Mouse (Mus musculus): ENCODE data around the gene Dhcr24. TPM values are rescaled to one million over a fixed set of nuclear protein-coding genes. Genes with fewer than 3 reads are reported as not detected.

The Dhcr24 gene
- polyA plus RNA-seq (2014; fragmentation: Nextera tagmentation; extraction: Ambion mirVana): 29.3 and 30.6 TPM in 2 replicates

DNA sequence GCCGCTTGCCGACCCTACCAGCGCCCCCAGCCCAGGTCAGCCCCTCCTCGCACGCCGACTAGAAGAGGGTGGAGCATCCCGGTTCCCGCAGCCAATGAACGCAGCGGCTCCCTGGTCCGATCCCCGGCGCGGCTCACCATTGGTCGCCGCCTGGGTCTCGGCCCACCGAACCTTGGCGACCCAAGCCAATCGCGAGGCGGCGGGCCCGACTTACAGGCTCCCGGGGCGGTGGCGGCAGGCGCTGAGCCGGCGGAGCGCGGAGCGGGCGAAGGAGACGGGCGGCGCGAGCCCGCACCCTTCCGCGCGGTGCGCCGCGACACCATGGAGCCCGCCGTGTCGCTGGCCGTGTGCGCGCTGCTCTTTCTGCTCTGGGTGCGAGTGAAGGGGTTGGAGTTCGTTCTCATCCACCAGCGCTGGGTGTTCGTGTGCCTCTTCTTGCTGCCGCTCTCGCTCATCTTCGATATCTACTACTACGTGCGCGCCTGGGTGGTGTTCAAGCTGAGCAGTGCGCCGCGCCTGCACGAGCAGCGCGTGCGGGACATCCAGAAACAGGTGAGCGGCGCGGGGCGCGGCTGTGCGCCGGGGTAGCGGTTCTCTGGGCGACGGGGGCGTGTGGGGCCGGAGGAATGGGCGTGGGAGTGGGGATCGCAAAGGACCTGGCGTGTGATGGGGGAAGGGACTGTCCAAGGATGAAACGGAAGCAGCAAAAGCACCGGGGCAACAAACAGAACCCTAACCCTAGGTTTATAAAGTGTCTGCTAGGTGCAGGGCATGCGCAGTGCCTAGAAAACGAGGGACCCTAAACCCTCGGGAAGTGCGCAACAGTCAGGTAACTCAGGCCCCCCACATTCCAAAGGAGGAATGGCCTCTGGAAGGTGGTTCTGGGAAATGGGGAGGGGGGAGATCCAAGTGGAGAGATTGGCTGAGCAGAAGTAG, at the start of gene Dhcr24:
Gene Dhcr24 (plus strand): TSS at position 193 of the 936 bp plus-strand sequence.
- ATAC-seq (replicated peaks; ENCODE audit: low FRiP score) (peak; percentile 99), DNase-seq (ENCODE audit: low spot score) (peak; percentile 98)
- WGBS: under 1% methylated on average over 81 of the region's 89 CpGs
- H3K9ac ChIP-seq (ENCODE audit: low read length): peak within 1 kb of the TSS; percentile 87
- H3K9me3 ChIP-seq (ENCODE audit: control insufficient read depth, low read length): no peaks in the 10 kb centered on the region
- H3K27ac ChIP-seq (ENCODE audit: low read depth, low read length): peak within 1 kb of the TSS; percentile 82
- H3K4me1 ChIP-seq (replicated peaks; ENCODE audit: control insufficient read depth, insufficient read depth, low read length): peaks cover 12% of the 10 kb centered on the region
- H3K4me2 ChIP-seq (ENCODE audit: low read depth, low read length, severe bottlenecking): peak within 1 kb of the TSS; percentile 86
- H3K27me3 ChIP-seq (ENCODE audit: control insufficient read depth, insufficient read depth, low read length): no peaks in the 10 kb centered on the region
- H3K4me3 ChIP-seq (ENCODE audit: low read depth, low read length): peak within 1 kb of the TSS; percentile 91
- H3K36me3 ChIP-seq (ENCODE audit: control insufficient read depth, insufficient read depth, low read length): peaks cover 4% of the 10 kb centered on the region; the same call in 1 of the 2 replicates

- Histone ChIP-seq H3K4me2 (ENCODE audit: low read depth, low read length, severe bottlenecking) (no peak overlapping the region), H3K36me3 (ENCODE audit: control insufficient read depth, insufficient read depth, low read length) (no peaks in the 10 kb centered on the region), H3K4me1 (replicated peaks; ENCODE audit: control insufficient read depth, insufficient read depth, low read length) (no peaks in the 10 kb centered on the region), H3K27me3 (ENCODE audit: control insufficient read depth, insufficient read depth, low read length) (no peaks in the 10 kb centered on the region), H3K9ac (ENCODE audit: low read length) (no peak overlapping the region), H3K9me3 (ENCODE audit: control insufficient read depth, low read length) (no peaks in the 10 kb centered on the region), H3K4me3 (ENCODE audit: low read depth, low read length) (no peak overlapping the region), H3K27ac (ENCODE audit: low read depth, low read length) (no peak overlapping the region)
- WGBS: 82% methylated on average over 6 of the region's 6 CpGs
- ATAC-seq (replicated peaks; ENCODE audit: low FRiP score) (no peak), DNase-seq (ENCODE audit: low spot score) (no peak)
Measured at GRCm38 (mm10) chr4:106514606-106515005, 46.2 kb upstream of the Dhcr24 start.

DNA sequence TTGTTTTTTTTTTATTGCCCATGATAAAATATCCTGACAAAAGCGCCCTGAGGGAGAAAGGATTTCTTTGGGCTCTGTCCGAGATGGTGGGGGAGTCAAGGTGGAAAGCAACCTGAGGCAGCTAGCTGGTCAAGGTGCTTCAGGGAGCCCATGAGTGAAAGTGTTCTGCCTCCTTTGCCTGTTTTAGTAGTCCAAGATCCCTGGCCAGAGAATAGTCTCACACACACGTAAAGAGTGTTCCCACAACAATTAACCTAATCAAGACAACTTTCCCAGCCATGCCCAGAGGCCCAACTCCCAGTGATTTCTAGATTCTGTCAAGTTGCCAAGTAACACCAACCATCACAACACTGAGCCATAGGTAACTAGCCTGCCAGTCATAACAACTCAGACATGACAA, 38.3 kb upstream of the Dhcr24 start:
- Histone ChIP-seq H3K4me3 (ENCODE audit: low read depth, low read length) (no peak overlapping the region), H3K27me3 (ENCODE audit: control insufficient read depth, insufficient read depth, low read length) (no peaks in the 10 kb centered on the region), H3K4me1 (replicated peaks; ENCODE audit: control insufficient read depth, insufficient read depth, low read length) (no peaks in the 10 kb centered on the region), H3K36me3 (ENCODE audit: control insufficient read depth, insufficient read depth, low read length) (no peaks in the 10 kb centered on the region), H3K27ac (ENCODE audit: low read depth, low read length) (no peak overlapping the region), H3K9me3 (ENCODE audit: control insufficient read depth, low read length) (no peaks in the 10 kb centered on the region), H3K4me2 (ENCODE audit: low read depth, low read length, severe bottlenecking) (no peak overlapping the region), H3K9ac (ENCODE audit: low read length) (no peak overlapping the region)
- no peak for ATAC-seq (replicated peaks; ENCODE audit: low FRiP score)
- 84% methylated on average over 3 of the region's 3 CpGs for WGBS
- DNase-seq (ENCODE audit: low spot score): peak; percentile 9

- Histone ChIP-seq H3K4me1 (replicated peaks; ENCODE audit: control insufficient read depth, insufficient read depth, low read length) (no peaks in the 10 kb centered on the region), H3K36me3 (ENCODE audit: control insufficient read depth, insufficient read depth, low read length) (no peaks in the 10 kb centered on the region), H3K9ac (ENCODE audit: low read length) (no peak overlapping the region), H3K27ac (ENCODE audit: low read depth, low read length) (no peak overlapping the region), H3K4me3 (ENCODE audit: low read depth, low read length) (no peak overlapping the region), H3K27me3 (ENCODE audit: control insufficient read depth, insufficient read depth, low read length) (no peaks in the 10 kb centered on the region), H3K9me3 (ENCODE audit: control insufficient read depth, low read length) (no peaks in the 10 kb centered on the region), H3K4me2 (ENCODE audit: low read depth, low read length, severe bottlenecking) (no peak overlapping the region)
- peak; percentile 4 for DNase-seq (ENCODE audit: low spot score)
- 80% methylated on average over 2 of the region's 2 CpGs for WGBS
- ATAC-seq (replicated peaks; ENCODE audit: low FRiP score): no peak
Measured at GRCm38 (mm10) chr4:106524131-106524530, 36.7 kb upstream of the Dhcr24 start.

DNA sequence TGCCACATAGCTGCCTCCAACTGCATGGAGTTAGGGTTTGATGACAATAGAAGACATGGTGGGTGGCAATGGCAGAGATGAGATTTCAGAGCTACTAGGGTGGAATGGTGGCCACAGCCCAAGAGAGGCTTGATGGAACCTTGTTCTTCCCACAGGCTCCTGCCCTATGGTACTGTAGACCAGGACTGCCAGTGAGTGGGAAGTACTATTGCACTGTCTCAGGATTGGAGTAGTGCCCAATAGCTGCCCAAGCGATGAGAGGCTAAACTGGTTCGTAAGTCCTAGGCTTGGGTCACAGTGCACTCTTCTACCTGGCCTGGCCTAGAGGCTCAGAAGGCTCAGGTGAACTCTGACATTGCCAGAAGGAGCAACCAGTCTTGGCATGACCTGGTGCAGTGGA, 35.8 kb upstream of the Dhcr24 start:
- Histone ChIP-seq H3K27me3 (ENCODE audit: control insufficient read depth, insufficient read depth, low read length) (no peaks in the 10 kb centered on the region), H3K4me1 (replicated peaks; ENCODE audit: control insufficient read depth, insufficient read depth, low read length) (0 out of 2 replicates have a peak, but pooled peaks cover 2% of the 10 kb centered on the region), H3K9ac (ENCODE audit: low read length) (no peak overlapping the region), H3K4me2 (ENCODE audit: low read depth, low read length, severe bottlenecking) (no peak overlapping the region), H3K9me3 (ENCODE audit: control insufficient read depth, low read length) (no peaks in the 10 kb centered on the region), H3K36me3 (ENCODE audit: control insufficient read depth, insufficient read depth, low read length) (no peaks in the 10 kb centered on the region), H3K4me3 (ENCODE audit: low read depth, low read length) (no peak overlapping the region), H3K27ac (ENCODE audit: low read depth, low read length) (no peak overlapping the region)
- WGBS: 94% methylated on average over 2 of the region's 2 CpGs
- ATAC-seq (replicated peaks; ENCODE audit: low FRiP score) (no peak), DNase-seq (ENCODE audit: low spot score) (peak; percentile 29)

DNA sequence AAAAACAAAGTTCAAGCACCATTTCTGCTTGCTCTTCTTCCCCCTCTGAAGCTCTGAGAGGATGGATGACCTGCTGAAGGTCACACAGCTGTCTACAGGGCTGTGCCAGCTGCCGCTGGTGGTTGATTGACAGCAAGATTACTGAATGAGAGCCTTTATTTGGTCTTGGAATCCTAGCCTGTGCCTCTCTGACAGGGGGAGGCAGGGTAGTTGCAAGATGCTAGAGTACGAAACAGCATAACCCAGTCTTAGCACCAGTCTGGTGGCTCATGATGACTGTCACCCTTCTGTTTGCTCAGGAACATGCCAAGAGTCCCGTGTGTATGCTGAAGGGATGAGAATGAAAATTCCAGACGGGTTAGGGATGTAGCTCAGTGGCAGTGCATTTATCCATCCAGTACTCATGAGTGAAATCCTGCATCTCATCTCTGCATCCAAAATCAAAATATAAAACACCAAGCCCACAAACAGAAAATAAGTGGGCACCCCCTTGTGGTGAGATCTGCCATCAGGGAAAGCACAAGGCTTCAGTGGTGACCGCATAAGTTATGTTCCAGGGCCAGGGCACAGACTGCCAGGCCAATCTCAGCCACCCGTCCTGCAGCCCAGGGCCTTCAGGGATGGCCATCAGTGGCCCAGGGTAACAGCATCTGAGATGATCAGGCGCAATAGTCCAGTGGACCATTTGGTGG, 32.8 kb upstream of the Dhcr24 start:
- Histone ChIP-seq H3K4me1 (replicated peaks; ENCODE audit: control insufficient read depth, insufficient read depth, low read length) (0 out of 2 replicates have a peak, but pooled peaks cover 2% of the 10 kb centered on the region), H3K36me3 (ENCODE audit: control insufficient read depth, insufficient read depth, low read length) (no peaks in the 10 kb centered on the region), H3K9me3 (ENCODE audit: control insufficient read depth, low read length) (no peaks in the 10 kb centered on the region), H3K9ac (ENCODE audit: low read length) (no peak overlapping the region), H3K4me2 (ENCODE audit: low read depth, low read length, severe bottlenecking) (no peak overlapping the region), H3K27ac (ENCODE audit: low read depth, low read length) (no peak overlapping the region), H3K27me3 (ENCODE audit: control insufficient read depth, insufficient read depth, low read length) (no peaks in the 10 kb centered on the region), H3K4me3 (ENCODE audit: low read depth, low read length) (no peak overlapping the region)
- 79% methylated on average over 7 of the region's 7 CpGs for WGBS
- DNase-seq (ENCODE audit: low spot score) (no peak), ATAC-seq (replicated peaks; ENCODE audit: low FRiP score) (no peak)

GRCm38 (mm10) chr4:106529375-106530112, 31.3 kb upstream of the Dhcr24 start:
- H3K4me1 ChIP-seq (replicated peaks; ENCODE audit: control insufficient read depth, insufficient read depth, low read length): 0 out of 2 replicates have a peak, but pooled peaks cover 2% of the 10 kb centered on the region
- H3K4me3 ChIP-seq (ENCODE audit: low read depth, low read length): no peak overlapping the region
- ATAC-seq (replicated peaks; ENCODE audit: low FRiP score): peak; percentile 89
- 18% methylated on average over 17 of the region's 17 CpGs for WGBS
- H3K9ac ChIP-seq (ENCODE audit: low read length): no peak overlapping the region; the same call in 1 of the 2 replicates
- no peaks in the 10 kb centered on the region for H3K9me3 ChIP-seq (ENCODE audit: control insufficient read depth, low read length)
- DNase-seq (ENCODE audit: low spot score): peak; percentile 94
- H3K4me2 ChIP-seq (ENCODE audit: low read depth, low read length, severe bottlenecking): no peak overlapping the region
- H3K27ac ChIP-seq (ENCODE audit: low read depth, low read length): no peak overlapping the region
- H3K36me3 ChIP-seq (ENCODE audit: control insufficient read depth, insufficient read depth, low read length): no peaks in the 10 kb centered on the region
- H3K27me3 ChIP-seq (ENCODE audit: control insufficient read depth, insufficient read depth, low read length): no peaks in the 10 kb centered on the region

- ATAC-seq (replicated peaks; ENCODE audit: low FRiP score) (peak; percentile 42), DNase-seq (ENCODE audit: low spot score) (no peak)
- Histone ChIP-seq H3K9me3 (ENCODE audit: control insufficient read depth, low read length) (no peaks in the 10 kb centered on the region), H3K9ac (ENCODE audit: low read length) (no peak overlapping the region), H3K4me1 (replicated peaks; ENCODE audit: control insufficient read depth, insufficient read depth, low read length) (0 out of 2 replicates have a peak, but pooled peaks cover 2% of the 10 kb centered on the region), H3K27me3 (ENCODE audit: control insufficient read depth, insufficient read depth, low read length) (no peaks in the 10 kb centered on the region), H3K4me3 (ENCODE audit: low read depth, low read length) (no peak overlapping the region), H3K36me3 (ENCODE audit: control insufficient read depth, insufficient read depth, low read length) (no peaks in the 10 kb centered on the region), H3K4me2 (ENCODE audit: low read depth, low read length, severe bottlenecking) (no peak overlapping the region), H3K27ac (ENCODE audit: low read depth, low read length) (no peak overlapping the region)
- WGBS: 61% methylated on average over 9 of the region's 9 CpGs
Measured at GRCm38 (mm10) chr4:106530113-106530482, 30.7 kb upstream of the Dhcr24 start.
